In genomic region chr2:102990301-102990702, GRCm38 (mm10) we compare ENCODE assay signal across 9 mouse cellular contexts.
DNase-seq lines count a peak whose midpoint lies in the region; ATAC-seq and TF ChIP-seq lines count a peak whose summit lies in the region.
"Had no signal": no experiment of that assay in that cellular context is flagged by ENCODE, and none has a peak within 500 bp of the region (broad histone marks: within the 10 kb centered on the region; RNA-seq: fewer than 3 reads in every experiment).

No protein-coding gene starts in this region.

- no peaks in the 10 kb centered on the region for H3K36me3 ChIP-seq in CH12.LX (replicated peaks in 1 of 2; ENCODE audit: control insufficient read depth in 1 of 2, insufficient read depth in 1 of 2, low read length in 1 of 2)

- no peak overlapping the region for H3K27ac ChIP-seq in layer of hippocampus, adult 2 months
- no peak overlapping the region for H3K27ac ChIP-seq in CH12.LX (ENCODE audit: insufficient read depth, low read depth)

- TF ChIP-seq CTCF in layer of hippocampus, adult 2 months (conservative IDR thresholded peaks at IDR 0.05) = no peak
- TF ChIP-seq CTCF in CH12.LX (conservative IDR thresholded peaks at IDR 0.05 in 1 of 2, IDR thresholded peaks at IDR 0.05 in 1 of 2; ENCODE audit: low read depth in 2 of 2, low read length in 2 of 2) = no peak

- H3K9ac ChIP-seq in CH12.LX (ENCODE audit: insufficient read depth, low read depth) = no peak overlapping the region

- DNase-seq in layer of hippocampus, adult 2 months (ENCODE audit: low spot score in 2 of 2) = peak; percentile 10 to 17
- no peak for DNase-seq in layer of hippocampus, postnatal 36 days
- peak; percentile 51 for DNase-seq in CH12.LX (ENCODE audit: extremely low read depth)
- DNase-seq in brain, adult 2 months (ENCODE audit: low read depth, low spot score) = peak; percentile 73
- no peak for DNase-seq in ovary, postnatal 10 days (ENCODE audit: low spot score)
- no peak for DNase-seq in cerebellum, postnatal 14 days
- DNase-seq: cerebellum, postnatal 25 days; thymus, postnatal 25 days had no signal

- no peak overlapping the region for H3K4me2 ChIP-seq in CH12.LX (ENCODE audit: insufficient read depth, low read depth, poor library complexity, severe bottlenecking)

- no peak overlapping the region for H3K4me3 ChIP-seq in layer of hippocampus, adult 2 months
- H3K4me3 ChIP-seq in CH12.LX (replicated peaks in 1 of 3; ENCODE audit: low read depth in 2 of 3, low read length in 2 of 3, poor library complexity in 1 of 3) = no peak overlapping the region

- no peaks in the 10 kb centered on the region for H3K27me3 ChIP-seq in CH12.LX (replicated peaks)

- H3K4me1 ChIP-seq in CH12.LX (ENCODE audit: control insufficient read depth in 1 of 2, insufficient read depth in 2 of 2) = peaks cover 9 to 40% of the 10 kb centered on the region in 2 experiments; a peak in 3 of 4 replicates

- in situ Hi-C loops in CH12.LX (cut with MboI; ENCODE audit: low pct_ligation_motif_present, low pct_unique_long_range_greater_than_20kb, low sequenced_read_pairs) = no loop called here

- dilution Hi-C loops in CH12.LX (cut with MboI; ENCODE audit: extremely low pct_ligation_motif_present, extremely low pct_unique_long_range_greater_than_20kb, low sequenced_read_pairs) = no loop called here

- no peaks in the 10 kb centered on the region for H3K79me2 ChIP-seq in CH12.LX (replicated peaks; ENCODE audit: control insufficient read depth, extremely low read depth, insufficient read depth, poor library complexity, severe bottlenecking)

- peak; percentile 70 for ATAC-seq in neutrophil, adult 5-6 weeks (ENCODE audit: extremely low read depth, insufficient number of reproducible peaks, low FRiP score, poor library complexity, severe bottlenecking)

- no peaks in the 10 kb centered on the region for H3K9me3 ChIP-seq in CH12.LX (replicated peaks; ENCODE audit: low read length)

- no peak for TF ChIP-seq EP300 in CH12.LX (IDR thresholded peaks at IDR 0.05; ENCODE audit: low read length)

- TF ChIP-seq RAD21 in CH12.LX (IDR thresholded peaks at IDR 0.05; ENCODE audit: low read depth, low read length) = no peak

- TF ChIP-seq POLR2A in CH12.LX (IDR thresholded peaks at IDR 0.05; ENCODE audit: low read depth, low read length) = no peak

TF ChIP-seq in CH12.LX, 34 proteins besides CTCF, POLR2A, EP300 and RAD21:
- no peak for TF ChIP-seq IRF4 (IDR thresholded peaks at IDR 0.05; ENCODE audit: low read depth, low read length)
- peak; percentile 85 for TF ChIP-seq MAFK (IDR thresholded peaks at IDR 0.05; ENCODE audit: insufficient replicate concordance, low read length)

Comparison
In these comparisons a context has a peak if more than half of its experiments do, and no peak if none do; other contexts are left out.
1. DNase-seq: peak in layer of hippocampus, adult 2 months (2 of 2), CH12.LX (single experiment) and brain, adult 2 months (single experiment); none in layer of hippocampus, postnatal 36 days (0 of 2), ovary, postnatal 10 days (single experiment) and cerebellum, postnatal 14 days (0 of 2).